Mouse (Mus musculus) kidney, postnatal 10 days (tissue): ENCODE results near the gene Stk25.

Experiments
- DNase-seq: peaks from one replicate; pipeline ENCODE4 v3.0.0; 2021; ENCODE audit warnings: mixed read lengths

Stk25 gene

DNA sequence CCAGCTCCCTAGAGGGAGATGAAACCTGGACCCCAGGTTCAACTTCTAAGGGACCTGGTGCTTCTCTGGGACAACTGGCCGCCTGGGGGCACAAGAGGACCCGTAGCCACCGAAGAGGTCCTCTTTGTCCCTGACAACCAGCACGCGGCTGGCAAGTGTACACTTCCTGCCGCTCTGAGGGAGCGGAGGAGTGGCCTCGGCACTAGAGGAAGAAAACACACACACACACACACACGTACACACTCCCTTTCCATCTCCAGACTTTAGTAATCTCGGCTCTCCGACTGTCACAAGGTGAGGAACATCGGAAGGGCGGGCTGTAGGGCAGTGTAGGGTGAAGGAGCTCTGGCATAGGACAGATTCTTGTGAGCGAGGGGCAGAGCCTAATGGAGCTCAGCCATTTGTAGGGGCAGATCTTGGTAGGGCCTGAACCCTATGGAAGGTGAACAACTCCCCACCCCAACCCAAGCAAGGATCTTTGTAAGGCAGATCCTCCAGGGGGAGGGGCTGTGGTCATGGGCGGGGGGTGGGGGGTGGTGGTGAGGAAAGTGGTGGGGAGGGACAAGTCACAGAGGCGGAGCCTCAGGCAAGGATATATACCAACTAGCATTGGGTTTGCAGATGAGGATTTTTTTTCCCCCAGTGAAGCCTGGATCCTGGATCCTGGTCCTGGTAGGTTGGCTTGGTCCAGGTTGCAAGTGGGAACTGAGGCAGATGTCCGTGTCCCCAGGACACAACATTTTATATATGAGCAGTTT lies 10.5 kb upstream of the Stk25 start:
- DNase-seq: peak; percentile 93

GRCm38 (mm10) chr1:93667760-93668400 lies 9.4 kb upstream of the Stk25 start:
- peak; percentile 55 for DNase-seq

GRCm38 (mm10) chr1:93657025-93657360 lies 1.5 kb downstream of the Stk25 start:
- DNase-seq: no peak

DNA sequence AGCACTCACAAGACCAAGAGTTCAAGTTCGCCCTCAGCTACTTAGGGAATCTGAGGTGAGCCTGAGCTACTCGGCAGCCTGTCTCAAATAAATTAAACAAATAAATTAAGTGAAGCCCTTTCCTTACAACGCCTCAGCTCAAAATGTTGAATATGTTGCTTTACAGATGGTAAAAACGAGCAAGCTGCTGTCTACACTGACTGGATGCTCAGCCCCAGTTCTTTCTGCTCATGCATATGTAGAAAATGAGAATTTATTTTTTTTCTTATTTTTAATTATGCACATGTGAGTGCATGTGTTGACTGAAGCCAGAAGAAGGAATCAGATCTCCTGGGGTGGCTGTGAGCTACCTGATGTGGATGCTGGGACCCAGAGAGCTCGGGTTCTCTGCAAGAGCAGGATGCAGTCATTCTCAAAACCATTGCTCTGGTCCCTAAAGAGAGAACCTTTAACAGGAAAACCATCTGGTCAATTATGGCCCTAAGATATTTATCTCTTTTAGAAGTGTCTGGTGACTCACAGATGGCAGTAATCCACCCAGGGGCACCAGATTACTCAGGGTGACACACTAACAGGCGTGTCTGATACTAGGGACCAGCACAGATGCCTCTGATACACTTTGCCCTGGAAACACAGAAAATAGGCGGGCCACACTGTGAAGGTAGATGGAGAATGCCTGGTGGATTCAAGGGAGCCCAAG lies 2.0 kb downstream of the Stk25 start:
- DNase-seq: no peak

- no peak for DNase-seq
These were observed 3.7 kb downstream of the Stk25 start for GRCm38 (mm10) chr1:93654798-93655197.

DNA sequence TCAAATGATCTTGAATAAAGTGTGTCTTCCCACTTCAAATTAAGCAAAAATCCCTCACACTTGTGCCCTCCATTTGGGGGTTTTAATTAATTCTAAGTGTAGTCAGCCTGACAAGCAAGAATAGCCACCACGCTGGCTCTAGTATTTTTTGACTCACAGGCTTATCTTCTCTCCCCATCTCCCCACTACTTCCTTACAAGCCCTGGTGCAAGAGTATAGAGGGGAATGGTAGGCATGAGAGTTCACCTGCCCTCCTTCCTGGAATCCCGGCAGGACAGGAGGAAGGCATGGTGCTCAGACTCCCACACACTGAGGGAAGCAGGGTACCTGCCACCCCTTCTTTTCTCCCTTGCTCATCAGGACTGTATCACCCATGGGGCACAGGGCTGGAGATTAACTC lies 4.2 kb downstream of the Stk25 start:
- DNase-seq: no peak

DNA sequence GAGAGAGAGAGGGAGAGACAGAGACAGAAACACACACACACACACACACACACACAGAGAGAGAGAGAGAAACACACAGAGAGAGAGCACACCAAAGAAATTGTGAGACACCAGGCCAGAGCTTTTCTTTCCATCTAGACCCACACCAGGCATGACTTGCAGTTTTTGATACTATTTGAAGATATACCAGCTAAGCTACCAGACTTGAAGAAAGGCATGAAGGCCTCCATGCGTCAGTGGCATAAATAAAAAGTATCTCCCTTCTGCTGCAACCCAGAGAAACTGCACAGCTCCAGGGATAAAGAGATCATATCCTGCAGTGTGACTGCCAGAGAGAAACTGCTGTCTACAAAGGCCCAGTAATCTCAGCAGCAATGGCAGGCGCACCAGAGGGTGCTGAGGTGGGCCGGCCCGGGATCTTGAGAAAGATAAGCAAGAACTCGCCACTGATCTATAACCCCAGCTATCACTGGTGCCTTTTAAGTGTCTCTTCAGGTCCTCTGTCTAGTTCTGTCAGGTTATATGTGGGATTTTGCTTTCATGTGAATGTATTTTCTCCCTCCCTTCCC lies 8.8 kb downstream of the Stk25 start:
- no peak for DNase-seq

DNA sequence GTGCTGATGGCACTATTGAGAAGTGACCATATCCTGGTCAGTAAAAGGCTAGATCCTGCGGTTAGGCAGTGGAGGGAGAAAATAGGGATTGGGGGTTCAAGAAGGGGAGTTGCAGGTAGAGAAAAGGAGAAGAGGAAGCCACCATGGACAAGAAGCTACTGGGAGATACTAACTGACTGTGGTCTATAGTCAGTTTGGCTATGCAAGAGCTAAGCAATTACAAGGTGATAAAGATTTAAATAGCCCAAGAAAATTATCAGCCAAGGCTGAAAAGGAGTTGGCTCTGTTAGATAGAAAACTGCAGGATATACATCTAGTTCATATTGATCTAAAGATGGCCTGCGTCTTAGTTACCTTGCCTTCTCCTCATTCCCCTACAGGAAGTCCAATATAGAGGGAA lies 15.8 kb downstream of the Stk25 start:
- DNase-seq: no peak

GRCm38 (mm10) chr1:93641978-93642377 lies 16.5 kb downstream of the Stk25 start:
- DNase-seq: no peak

DNA sequence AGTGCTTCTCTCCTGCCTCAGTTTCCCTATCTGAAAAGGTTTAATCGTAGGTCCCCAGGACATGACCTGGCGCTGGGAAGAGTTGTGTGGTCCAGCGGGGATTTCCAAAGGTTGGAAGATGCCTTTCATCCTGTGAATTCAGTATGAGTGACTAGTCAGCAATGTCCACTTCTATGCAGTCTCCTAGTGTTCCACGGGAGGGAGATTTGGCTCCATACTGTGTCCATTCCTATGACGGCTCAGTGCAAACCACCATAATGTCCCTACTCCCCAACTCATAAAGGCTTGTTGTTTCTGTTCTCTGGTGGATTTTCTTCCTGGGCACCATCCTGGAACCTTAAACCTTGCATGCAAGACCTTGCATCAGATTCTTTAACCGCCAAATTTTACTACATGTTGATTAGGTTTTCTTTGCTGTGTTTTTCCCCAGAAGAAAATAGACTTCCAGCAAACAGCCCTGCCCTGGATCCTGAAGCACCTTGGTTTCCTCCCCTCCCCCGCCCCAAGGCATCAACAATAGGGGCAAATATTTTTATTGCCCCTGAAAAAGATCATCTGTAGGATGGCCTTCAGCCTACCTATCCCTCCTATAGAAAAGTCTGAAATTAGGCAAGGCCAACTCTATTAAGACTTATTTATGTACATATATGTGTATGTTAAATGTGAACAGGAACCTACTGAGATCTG lies 22.1 kb downstream of the Stk25 start:
- no peak for DNase-seq

DNA sequence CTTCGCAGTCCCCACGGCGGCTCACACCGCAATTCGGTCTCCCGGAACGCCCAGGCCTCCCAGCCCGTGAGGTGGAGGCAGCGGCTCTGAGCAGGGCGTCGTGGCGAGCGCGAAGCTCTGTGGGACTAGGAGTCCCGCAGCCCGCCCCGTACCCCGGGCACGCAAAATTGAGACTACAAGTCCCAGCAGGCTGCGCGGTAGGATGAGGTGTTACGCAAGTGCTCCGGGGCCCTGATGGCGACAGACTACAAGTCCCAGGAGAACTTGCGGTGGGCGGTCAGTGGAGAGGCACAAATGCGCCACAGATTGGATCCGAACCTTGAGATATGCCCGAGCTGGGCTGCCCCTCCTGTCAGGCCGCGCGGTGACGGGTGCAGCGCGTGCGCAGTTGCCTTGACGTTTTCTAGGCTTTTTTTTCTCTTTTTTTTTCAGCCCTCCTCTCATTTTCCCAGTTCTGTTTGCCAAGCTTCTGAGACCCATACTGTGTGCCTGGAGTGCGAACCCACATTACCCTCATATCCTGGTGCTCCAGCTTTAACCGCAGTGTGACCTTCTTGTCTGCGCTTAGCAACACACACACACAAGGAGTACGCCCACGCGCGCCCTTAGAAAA lies 22.8 kb downstream of the Stk25 start:
- peak; percentile 99 for DNase-seq

GRCm38 (mm10) chr1:93635091-93635579 lies 23.3 kb downstream of the Stk25 start:
- peak; percentile 72 for DNase-seq

GRCm38 (mm10) chr1:93634481-93634891 lies 24.0 kb downstream of the Stk25 start:
- DNase-seq: peak; percentile 78

- DNase-seq: no peak
These were observed 25.7 kb downstream of the Stk25 start for GRCm38 (mm10) chr1:93632723-93633122.

GRCm38 (mm10) chr1:93630796-93631195 lies 27.7 kb downstream of the Stk25 start:
- DNase-seq: no peak

DNA sequence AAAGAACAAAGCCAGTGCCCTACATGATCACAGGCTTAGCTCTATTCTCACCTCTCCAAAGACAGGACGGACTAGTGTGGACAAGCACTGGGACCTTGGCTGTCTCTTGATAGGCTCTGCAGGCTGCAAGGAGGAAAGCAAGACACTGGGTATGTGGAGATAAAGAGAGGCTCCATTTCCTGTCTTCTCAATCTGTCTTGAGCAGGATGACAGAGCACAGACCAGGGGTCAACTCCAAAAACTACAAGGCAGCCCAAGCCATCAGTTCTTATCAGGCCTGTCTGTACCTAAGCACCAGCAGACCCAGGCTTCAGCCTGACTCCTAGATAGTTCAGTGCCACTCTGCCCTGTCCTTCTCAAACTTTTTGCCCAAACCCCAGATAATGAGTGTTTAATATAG lies 34.0 kb downstream of the Stk25 start:
- no peak for DNase-seq

- DNase-seq: no peak
These were observed 39.5 kb downstream of the Stk25 start for GRCm38 (mm10) chr1:93618948-93619347.

DNA sequence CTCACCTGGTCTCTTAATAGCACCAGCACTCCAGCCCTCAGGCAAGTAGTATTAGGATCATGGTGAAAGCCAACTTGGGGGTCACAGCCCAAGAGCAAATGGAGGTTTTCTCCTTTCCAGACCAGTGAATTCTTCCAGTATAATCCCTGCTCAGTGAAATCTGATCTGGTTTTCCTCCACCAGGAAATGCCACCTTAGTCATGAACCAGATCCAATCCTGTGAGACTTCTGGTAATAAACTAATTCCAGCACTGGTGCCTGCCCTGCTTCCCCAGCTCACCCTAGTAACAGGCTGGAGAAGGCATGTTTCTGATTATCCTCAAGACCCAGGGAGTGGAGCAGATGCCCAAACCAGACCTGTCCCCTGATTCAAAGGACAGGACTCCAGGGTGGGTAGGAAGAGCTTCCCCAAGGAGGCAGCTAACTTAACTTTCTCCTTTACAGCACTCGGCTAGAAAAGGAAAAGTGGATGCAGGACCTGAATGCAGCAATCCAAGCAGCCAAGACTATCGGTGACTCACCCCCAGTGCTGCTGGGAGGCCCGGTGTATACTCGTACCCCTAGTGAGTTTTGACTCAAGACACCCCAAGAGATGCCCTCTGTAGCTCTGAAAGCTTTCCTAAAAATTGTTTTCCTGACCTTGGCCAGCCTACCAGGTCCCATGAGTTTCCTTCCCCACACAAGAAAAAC lies 40.3 kb downstream of the Stk25 start:
- no peak for DNase-seq

- no peak for DNase-seq
These were observed 48.7 kb downstream of the Stk25 start for GRCm38 (mm10) chr1:93609762-93610161.

DNA sequence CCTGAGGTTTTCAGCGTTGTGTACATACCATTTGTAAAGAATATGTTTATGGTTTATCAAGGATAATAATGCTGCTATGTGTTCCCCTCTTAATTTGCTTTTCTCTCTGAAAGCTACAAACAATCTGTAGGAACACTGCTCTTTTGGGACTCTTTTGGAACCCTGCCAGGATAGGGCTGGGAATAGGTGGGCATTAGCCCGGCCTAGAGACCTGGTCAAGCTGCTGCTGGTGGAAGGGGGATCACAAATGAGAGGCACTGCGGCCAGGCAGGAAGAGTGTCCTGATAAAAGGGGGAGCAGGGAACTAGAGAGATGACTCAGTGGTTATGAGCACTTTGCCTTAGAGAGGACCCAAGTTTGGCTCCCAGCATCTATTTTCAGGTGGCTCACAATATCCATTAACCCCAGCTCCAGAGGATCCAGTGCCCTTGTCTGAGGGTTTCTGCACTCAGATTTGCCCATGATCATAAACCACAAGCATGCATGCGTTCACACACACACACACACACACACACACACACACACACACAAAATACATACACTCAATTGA lies 49.7 kb downstream of the Stk25 start:
- DNase-seq: no peak
